Mouse (Mus musculus): ENCODE results near the gene Masp1.

The Masp1 gene

DNA sequence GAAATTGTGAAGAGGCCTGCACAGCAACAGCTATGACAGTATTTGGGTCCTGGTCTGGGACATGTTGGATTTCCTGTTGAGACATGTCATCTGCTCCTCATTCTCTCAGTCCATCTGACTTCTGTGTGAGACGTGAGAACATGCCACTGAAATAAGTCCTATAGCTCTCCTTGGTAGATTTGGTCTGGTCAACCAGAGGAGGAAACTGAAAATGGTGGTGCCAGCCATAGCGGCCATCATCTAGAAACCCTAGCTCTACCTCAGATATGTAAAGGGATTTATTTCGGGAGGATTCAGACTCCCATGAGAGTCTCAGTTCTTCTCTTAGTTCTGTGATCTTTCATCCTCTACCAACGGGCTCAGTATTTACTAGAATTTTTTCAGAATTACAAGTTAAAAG is 45.0 kb downstream of the Masp1 start:
- no peaks in the 10 kb centered on the region for H3K27me3 ChIP-seq (ENCODE audit: insufficient read depth, low read length)
- H3K4me1 ChIP-seq (replicated peaks; ENCODE audit: low read depth, low read length) = peaks cover 25% of the 10 kb centered on the region
- no peaks in the 10 kb centered on the region for H3K9me3 ChIP-seq (ENCODE audit: low read length)
- H3K36me3 ChIP-seq (ENCODE audit: insufficient read depth, low read length) = no peaks in the 10 kb centered on the region
- no peak overlapping the region for H3K4me3 ChIP-seq (replicated peaks; ENCODE audit: low read length)
- TF ChIP-seq CTCF (conservative IDR thresholded peaks at IDR 0.05; ENCODE audit: low read length) = no peak
- no peak for TF ChIP-seq NANOG (IDR thresholded peaks at IDR 0.05; ENCODE audit: borderline replicate concordance, low read length)
- TF ChIP-seq POU5F1 (IDR thresholded peaks at IDR 0.05; ENCODE audit: borderline replicate concordance, low read length) = no peak

- no peak overlapping the region for H3K4me3 ChIP-seq (replicated peaks; ENCODE audit: low read length)
- no peaks in the 10 kb centered on the region for H3K36me3 ChIP-seq (ENCODE audit: insufficient read depth, low read length)
- H3K9me3 ChIP-seq (ENCODE audit: low read length) = no peaks in the 10 kb centered on the region
- peaks cover 10% of the 10 kb centered on the region for H3K4me1 ChIP-seq (replicated peaks; ENCODE audit: low read depth, low read length)
- H3K27me3 ChIP-seq (ENCODE audit: insufficient read depth, low read length) = 0 out of 2 replicates have a peak, but pooled peaks cover 3% of the 10 kb centered on the region
- TF ChIP-seq POU5F1 (IDR thresholded peaks at IDR 0.05; ENCODE audit: borderline replicate concordance, low read length) = no peak
- TF ChIP-seq NANOG (IDR thresholded peaks at IDR 0.05; ENCODE audit: borderline replicate concordance, low read length) = no peak
- no peak for TF ChIP-seq CTCF (conservative IDR thresholded peaks at IDR 0.05; ENCODE audit: low read length)
Measured at GRCm38 (mm10) chr16:23472046-23472445, 48.6 kb downstream of the Masp1 start.

DNA sequence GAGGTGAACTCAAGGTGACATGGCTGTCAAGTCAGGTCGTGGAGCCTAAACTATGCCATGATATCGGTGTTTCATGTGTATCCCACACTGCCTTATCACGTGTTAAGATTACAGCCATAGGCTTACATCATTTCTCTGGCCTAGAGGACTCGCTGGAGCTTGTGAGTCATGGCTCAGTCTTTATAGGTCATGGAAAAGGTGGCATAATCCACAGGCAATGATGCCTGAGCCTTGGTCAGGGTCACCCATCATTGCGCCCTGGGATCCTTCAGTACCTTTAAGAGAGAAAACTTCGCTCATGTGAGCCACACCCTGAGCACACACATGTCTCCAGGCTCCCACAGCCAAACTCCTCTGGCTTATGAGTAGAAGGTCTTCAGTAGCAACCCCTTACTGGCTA is 49.1 kb downstream of the Masp1 start:
- 0 out of 2 replicates have a peak, but pooled peaks cover 3% of the 10 kb centered on the region for H3K27me3 ChIP-seq (ENCODE audit: insufficient read depth, low read length)
- no peak for TF ChIP-seq POU5F1 (IDR thresholded peaks at IDR 0.05; ENCODE audit: borderline replicate concordance, low read length)
- no peak for TF ChIP-seq NANOG (IDR thresholded peaks at IDR 0.05; ENCODE audit: borderline replicate concordance, low read length)
- TF ChIP-seq CTCF (conservative IDR thresholded peaks at IDR 0.05; ENCODE audit: low read length) = no peak
- no peaks in the 10 kb centered on the region for H3K36me3 ChIP-seq (ENCODE audit: insufficient read depth, low read length)
- no peak overlapping the region for H3K4me3 ChIP-seq (replicated peaks; ENCODE audit: low read length)
- H3K4me1 ChIP-seq (replicated peaks; ENCODE audit: low read depth, low read length) = 0 out of 2 replicates have a peak, but pooled peaks cover 5% of the 10 kb centered on the region
- H3K9me3 ChIP-seq (ENCODE audit: low read length) = no peaks in the 10 kb centered on the region

DNA sequence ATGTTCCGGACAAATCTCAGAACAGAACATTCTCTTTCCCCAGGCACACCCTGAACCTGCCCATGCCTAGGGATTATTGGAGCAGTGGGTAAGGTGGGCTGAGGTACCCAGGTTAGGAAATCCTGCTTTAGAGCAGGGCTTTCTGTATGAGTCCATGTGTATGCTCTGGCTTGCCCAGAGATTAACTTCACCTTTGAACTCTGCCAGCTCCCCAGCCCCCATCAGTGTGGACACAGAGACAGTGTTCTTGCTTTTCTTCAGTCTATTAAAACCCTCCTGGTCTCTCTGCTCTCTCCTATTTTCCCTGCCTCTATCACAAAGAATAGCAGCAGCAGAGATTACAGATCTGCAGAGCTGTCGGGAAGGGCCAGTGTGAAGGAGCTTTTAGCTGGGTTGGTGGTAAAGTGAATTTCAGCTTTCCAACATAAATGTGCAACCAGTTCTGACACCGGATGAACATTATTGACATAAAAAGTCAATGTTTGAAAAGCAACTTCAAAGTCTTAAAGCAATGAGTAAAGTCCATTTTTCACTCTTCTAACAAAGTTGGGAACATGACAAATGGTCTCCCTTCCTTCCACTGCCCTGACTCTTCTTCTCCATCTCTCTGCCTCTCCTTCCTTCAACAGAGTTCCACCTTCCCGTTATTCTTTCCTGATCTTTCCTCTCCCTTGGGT is 56.8 kb downstream of the Masp1 start:
- Histone ChIP-seq H3K4me1 (replicated peaks; ENCODE audit: low read depth, low read length) (peaks cover 5% of the 10 kb centered on the region), H3K4me3 (replicated peaks; ENCODE audit: low read length) (no peak overlapping the region), H3K9me3 (ENCODE audit: low read length) (no peaks in the 10 kb centered on the region), H3K27me3 (ENCODE audit: insufficient read depth, low read length) (0 out of 2 replicates have a peak, but pooled peaks cover 6% of the 10 kb centered on the region), H3K36me3 (ENCODE audit: insufficient read depth, low read length) (no peaks in the 10 kb centered on the region)
- TF ChIP-seq NANOG (IDR thresholded peaks at IDR 0.05; ENCODE audit: borderline replicate concordance, low read length) = no peak
- no peak for TF ChIP-seq POU5F1 (IDR thresholded peaks at IDR 0.05; ENCODE audit: borderline replicate concordance, low read length)
- no peak for TF ChIP-seq CTCF (conservative IDR thresholded peaks at IDR 0.05; ENCODE audit: low read length)

DNA sequence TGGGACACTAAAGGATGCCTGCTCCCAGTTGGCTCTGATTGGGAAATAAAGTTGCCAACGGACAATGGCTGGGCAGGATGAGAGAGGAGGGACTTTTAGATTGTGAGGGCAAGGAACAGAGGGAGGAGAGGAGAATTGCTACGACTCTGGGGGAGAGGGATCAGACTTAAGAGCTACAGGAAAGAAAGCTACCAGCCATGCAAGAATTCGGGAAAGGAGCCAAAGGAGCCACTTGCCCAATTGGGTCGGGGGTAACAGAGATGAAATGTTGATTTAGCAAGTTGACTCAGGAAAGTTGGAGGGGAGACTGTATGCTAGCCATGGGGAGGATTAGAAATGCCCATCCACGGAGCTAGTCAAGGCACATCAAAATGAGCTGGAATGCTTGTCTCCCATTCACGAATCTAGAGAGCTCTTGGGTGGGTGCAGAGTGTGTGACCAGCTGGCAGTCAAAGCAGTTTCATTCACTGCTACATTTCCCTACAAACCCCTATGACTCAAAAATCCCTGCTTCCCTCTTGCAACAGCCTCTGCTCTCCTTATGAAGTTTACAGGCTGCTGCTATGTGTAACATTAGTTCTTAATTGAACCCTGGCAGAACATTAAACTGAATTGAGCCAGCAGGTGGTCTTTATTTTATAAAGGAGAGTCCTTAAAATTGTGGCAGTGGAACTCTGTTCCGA is 61.6 kb downstream of the Masp1 start:
- TF ChIP-seq CTCF (conservative IDR thresholded peaks at IDR 0.05; ENCODE audit: low read length) (no peak), POU5F1 (IDR thresholded peaks at IDR 0.05; ENCODE audit: borderline replicate concordance, low read length) (no peak), NANOG (IDR thresholded peaks at IDR 0.05; ENCODE audit: borderline replicate concordance, low read length) (no peak)
- Histone ChIP-seq H3K9me3 (ENCODE audit: low read length) (no peaks in the 10 kb centered on the region), H3K27me3 (ENCODE audit: insufficient read depth, low read length) (peaks cover 8% of the 10 kb centered on the region; the same call in 1 of the 2 replicates), H3K4me1 (replicated peaks; ENCODE audit: low read depth, low read length) (peaks cover 12% of the 10 kb centered on the region), H3K36me3 (ENCODE audit: insufficient read depth, low read length) (no peaks in the 10 kb centered on the region), H3K4me3 (replicated peaks; ENCODE audit: low read length) (no peak overlapping the region)

GRCm38 (mm10) chr16:23457338-23457737 is 63.3 kb downstream of the Masp1 start:
- H3K4me3 ChIP-seq (replicated peaks; ENCODE audit: low read length) = no peak overlapping the region
- H3K4me1 ChIP-seq (replicated peaks; ENCODE audit: low read depth, low read length) = peaks cover 12% of the 10 kb centered on the region
- no peaks in the 10 kb centered on the region for H3K36me3 ChIP-seq (ENCODE audit: insufficient read depth, low read length)
- TF ChIP-seq CTCF (conservative IDR thresholded peaks at IDR 0.05; ENCODE audit: low read length) = no peak
- no peak for TF ChIP-seq NANOG (IDR thresholded peaks at IDR 0.05; ENCODE audit: borderline replicate concordance, low read length)
- no peak for TF ChIP-seq POU5F1 (IDR thresholded peaks at IDR 0.05; ENCODE audit: borderline replicate concordance, low read length)
- H3K27me3 ChIP-seq (ENCODE audit: insufficient read depth, low read length) = peaks cover 8% of the 10 kb centered on the region; the same call in 1 of the 2 replicates
- H3K9me3 ChIP-seq (ENCODE audit: low read length) = no peaks in the 10 kb centered on the region

GRCm38 (mm10) chr16:23456534-23456933 is 64.1 kb downstream of the Masp1 start:
- peaks cover 12% of the 10 kb centered on the region for H3K4me1 ChIP-seq (replicated peaks; ENCODE audit: low read depth, low read length)
- H3K9me3 ChIP-seq (ENCODE audit: low read length) = no peaks in the 10 kb centered on the region
- H3K27me3 ChIP-seq (ENCODE audit: insufficient read depth, low read length) = peaks cover 8% of the 10 kb centered on the region; the same call in 1 of the 2 replicates
- TF ChIP-seq NANOG (IDR thresholded peaks at IDR 0.05; ENCODE audit: borderline replicate concordance, low read length) (no peak), POU5F1 (IDR thresholded peaks at IDR 0.05; ENCODE audit: borderline replicate concordance, low read length) (no peak), CTCF (conservative IDR thresholded peaks at IDR 0.05; ENCODE audit: low read length) (no peak)
- no peaks in the 10 kb centered on the region for H3K36me3 ChIP-seq (ENCODE audit: insufficient read depth, low read length)
- H3K4me3 ChIP-seq (replicated peaks; ENCODE audit: low read length) = no peak overlapping the region

DNA sequence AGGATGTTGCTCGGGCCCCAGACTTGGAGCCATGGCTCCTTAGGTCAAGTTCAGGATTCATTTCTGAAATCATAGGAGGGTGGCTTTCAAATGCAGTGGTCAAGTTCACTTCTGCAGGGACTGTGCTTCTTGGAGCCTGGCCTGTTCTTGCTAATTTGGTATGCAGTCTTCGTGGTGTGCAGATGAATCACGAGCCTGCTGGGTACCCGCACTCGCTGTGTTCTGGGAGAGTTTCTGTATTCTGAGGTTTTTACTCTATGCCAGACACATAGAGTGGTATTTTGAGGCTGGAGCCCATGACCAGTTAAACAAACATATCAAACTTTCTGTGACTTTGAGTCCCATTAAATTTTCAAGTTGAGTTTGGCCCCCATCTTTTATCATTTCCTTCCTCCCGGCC is 66.2 kb downstream of the Masp1 start:
- Histone ChIP-seq H3K4me1 (replicated peaks; ENCODE audit: low read depth, low read length) (peaks cover 12% of the 10 kb centered on the region), H3K4me3 (replicated peaks; ENCODE audit: low read length) (no peak overlapping the region)
- no peak for TF ChIP-seq POU5F1 (IDR thresholded peaks at IDR 0.05; ENCODE audit: borderline replicate concordance, low read length)
- TF ChIP-seq NANOG (IDR thresholded peaks at IDR 0.05; ENCODE audit: borderline replicate concordance, low read length) = no peak
- TF ChIP-seq CTCF (conservative IDR thresholded peaks at IDR 0.05; ENCODE audit: low read length) = no peak

More for the DNA sequence above, 66.2 kb downstream of the Masp1 start:
- no peaks in the 10 kb centered on the region for H3K9me3 ChIP-seq (ENCODE audit: low read length)
- peaks cover 8% of the 10 kb centered on the region; the same call in 1 of the 2 replicates for H3K27me3 ChIP-seq (ENCODE audit: insufficient read depth, low read length)
- no peaks in the 10 kb centered on the region for H3K36me3 ChIP-seq (ENCODE audit: insufficient read depth, low read length)
